Mouse (Mus musculus): ENCODE data around the gene Fgr. TPM values are rescaled to one million over a fixed set of nuclear protein-coding genes. Genes with fewer than 3 reads are reported as not detected.

The Fgr gene
- total RNA-seq, 2 experiments from 2014 or later, result 0.57 to 0.69 TPM

DNA sequence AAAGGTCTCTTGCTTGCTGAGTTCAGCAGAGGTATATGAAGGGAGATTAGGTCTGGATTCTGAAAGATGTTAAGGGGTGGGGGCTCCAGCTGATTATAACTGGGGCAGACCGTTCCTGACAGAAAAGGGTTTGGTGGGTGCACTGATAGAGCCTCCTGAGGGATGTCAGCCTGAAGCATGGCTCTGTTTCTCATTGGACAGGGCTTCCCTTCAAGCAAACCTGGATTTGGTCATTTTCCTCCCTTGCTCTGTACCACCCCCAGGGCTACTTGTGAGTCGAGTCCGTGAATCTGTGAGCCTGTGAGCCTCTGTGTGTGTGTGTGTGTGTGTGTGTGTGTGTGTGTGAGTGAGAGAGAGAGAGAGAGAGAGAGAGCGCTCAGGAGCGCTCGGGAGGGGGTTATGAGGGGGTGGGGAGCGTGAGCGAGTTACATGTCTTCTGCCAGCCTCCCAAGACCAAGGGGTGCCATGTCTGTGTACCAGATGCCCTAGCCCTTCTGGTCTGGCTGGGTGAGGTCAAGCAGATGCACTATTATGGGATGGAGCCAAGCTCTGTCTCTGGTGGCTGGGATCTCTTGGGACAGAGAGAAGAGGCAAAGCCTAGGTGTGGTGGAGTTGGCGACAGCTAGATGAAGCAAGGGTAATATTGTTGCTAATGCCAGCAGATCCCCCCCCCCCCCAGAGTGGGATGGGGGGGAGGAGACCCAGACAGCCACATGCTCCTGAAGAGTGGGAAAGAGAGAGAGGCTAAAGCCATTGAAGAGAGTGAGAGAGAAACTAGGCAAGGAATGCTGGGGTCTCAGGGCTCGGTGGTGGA is 41.2 kb downstream of the Fgr start:
- peak in 1 of 2 experiments; percentile 44 for DNase-seq

GRCm38 (mm10) chr4:133015710-133016651 is 42.1 kb downstream of the Fgr start:
- DNase-seq, result peak in 1 of 2 experiments; percentile 42

DNA sequence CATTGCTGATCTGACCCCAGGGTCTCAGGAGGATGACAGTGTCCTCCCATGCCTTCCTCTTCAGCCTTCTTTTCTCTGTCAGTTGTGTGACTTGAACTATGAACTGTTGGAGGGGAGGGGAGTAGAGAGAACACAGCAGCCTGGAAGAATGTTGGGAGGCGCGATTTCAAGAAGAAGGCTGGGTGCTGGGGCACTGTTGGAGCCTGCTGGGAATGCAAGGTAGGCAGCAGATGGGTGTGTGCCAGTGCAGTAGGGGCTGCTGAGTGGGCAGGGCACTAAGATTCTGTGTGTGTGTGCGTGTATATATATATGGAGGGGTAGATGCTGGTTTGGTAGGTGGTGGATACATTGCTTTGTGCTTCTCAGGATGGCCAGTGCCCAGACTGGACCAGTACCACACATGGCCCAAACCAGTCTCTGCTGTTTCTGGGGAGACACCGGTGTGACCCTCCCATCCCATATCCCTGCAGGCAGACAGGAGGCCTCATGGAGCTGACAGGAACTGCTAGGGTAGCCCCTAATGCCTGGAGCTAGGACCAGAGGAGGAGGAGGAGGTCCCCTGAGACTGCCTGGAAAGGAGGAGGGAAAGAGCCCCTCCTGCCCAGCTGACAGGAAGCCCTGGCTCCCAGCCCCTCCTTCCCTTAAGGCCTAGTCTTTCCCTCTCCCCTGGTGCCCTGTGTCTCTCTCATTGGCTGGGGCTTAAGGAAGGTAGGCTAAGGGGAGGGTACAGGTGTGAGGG is 43.0 kb downstream of the Fgr start:
- peak; percentile 55 to 76 for DNase-seq

GRCm38 (mm10) chr4:133017597-133018262 is 43.8 kb downstream of the Fgr start:
- no peak for DNase-seq

- DNase-seq, result peak in 1 of 2 experiments; percentile 29
Measured at GRCm38 (mm10) chr4:133018263-133018798, 44.4 kb downstream of the Fgr start.

DNA sequence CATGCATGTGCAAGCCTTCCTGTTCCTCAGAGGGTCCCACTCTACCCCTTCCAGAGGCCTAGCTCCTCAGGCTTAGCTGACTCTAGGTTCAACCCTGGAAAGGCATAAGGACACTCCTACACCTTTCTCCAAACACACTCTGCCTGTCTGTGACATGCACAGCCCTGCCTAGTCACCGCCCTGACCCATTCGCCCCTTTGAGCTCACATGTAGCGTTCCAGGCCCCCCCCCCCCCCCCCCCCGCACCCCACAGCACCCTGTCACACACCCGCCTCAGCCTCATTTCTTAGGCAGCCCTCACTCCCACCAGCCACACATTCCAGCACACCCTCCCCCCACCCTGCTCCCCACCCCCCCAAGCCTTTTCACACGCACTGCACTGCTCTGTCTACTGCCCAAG is 46.8 kb downstream of the Fgr start:
- no peak for DNase-seq

DNA sequence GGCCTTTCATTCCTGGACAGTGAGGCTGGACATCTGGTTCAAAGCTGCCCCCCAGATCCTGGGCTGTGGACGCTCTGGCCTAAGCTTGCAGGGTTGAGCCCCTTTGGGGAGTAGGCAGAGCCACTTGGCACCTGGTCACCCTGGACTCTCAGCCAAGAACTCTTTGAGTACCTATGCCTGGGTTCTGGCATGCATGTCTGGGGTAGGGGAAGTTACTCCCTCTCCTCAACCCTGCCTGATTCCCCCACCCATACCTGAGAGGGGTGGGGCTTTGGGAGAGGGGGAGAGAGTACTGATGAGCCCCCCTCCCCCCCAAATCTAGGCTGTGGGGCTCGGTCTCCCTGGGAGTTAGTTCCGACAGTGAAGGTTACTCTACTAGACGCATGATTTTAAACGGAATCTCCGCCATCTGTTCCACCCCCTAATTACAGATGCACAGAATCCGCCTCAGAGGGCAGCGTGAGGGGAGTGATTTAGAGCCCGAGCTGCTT is 47.3 kb downstream of the Fgr start:
- DNase-seq, result peak; percentile 53 to 54

GRCm38 (mm10) chr4:133022217-133022616 is 48.3 kb downstream of the Fgr start:
- no peak for DNase-seq

DNA sequence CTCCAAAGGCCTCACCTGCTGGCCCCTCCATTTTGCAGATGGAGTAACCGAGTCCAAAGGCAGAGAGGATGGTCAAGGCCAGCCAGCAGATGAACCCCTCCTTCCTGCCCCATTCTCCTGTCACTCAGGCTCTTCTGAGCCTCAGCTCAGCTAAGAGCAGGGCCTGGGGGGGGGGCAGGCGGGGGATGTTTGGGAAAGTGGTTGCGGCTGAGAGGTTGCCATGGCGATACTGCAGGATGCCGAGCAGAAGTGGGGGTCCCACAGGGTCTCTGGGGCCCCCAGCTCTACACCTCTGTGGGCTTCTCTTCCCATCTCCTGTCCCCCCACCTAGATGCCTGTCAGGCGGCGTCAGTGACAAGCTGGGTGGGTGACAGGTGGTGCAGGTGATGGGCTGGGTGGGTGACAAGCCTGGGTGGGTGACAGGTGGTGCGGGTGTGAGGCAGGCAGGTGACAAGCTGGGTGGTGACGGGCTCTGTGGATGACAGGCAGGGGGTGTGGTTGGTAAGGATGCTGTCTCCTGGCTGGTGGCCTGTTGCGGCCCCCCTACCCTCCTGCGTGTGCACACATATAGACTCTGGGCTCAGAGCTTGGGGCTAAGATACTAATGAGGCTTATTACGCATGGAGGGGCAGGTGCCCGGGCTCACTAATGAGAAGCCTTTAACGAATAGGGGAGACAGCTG is 49.2 kb downstream of the Fgr start:
- no peak for DNase-seq

- DNase-seq, result peak in 1 of 2 experiments; percentile 22
Measured at GRCm38 (mm10) chr4:133023636-133024035, 49.7 kb downstream of the Fgr start.

DNA sequence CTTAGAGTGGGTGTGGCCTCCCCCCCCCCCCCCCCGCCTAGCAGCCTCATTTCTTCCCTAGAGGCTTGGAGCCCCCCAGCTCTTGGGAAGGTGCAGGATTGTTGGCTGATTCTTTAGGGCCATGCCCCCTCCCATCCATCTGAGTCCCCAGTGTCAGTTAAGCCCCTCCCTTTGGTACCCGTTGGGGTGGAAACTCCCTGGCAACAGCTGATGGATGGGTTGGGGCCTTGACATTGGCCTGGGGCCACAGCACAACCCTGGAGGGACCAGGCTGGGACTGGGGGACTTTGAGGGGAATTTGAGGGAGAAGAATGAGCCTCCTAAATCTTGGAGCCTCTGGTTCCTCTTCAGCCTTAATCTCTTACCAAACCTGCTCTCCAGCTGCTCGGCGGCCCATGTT is 50.5 kb downstream of the Fgr start:
- peak in 1 of 2 experiments; percentile 22 for DNase-seq

DNA sequence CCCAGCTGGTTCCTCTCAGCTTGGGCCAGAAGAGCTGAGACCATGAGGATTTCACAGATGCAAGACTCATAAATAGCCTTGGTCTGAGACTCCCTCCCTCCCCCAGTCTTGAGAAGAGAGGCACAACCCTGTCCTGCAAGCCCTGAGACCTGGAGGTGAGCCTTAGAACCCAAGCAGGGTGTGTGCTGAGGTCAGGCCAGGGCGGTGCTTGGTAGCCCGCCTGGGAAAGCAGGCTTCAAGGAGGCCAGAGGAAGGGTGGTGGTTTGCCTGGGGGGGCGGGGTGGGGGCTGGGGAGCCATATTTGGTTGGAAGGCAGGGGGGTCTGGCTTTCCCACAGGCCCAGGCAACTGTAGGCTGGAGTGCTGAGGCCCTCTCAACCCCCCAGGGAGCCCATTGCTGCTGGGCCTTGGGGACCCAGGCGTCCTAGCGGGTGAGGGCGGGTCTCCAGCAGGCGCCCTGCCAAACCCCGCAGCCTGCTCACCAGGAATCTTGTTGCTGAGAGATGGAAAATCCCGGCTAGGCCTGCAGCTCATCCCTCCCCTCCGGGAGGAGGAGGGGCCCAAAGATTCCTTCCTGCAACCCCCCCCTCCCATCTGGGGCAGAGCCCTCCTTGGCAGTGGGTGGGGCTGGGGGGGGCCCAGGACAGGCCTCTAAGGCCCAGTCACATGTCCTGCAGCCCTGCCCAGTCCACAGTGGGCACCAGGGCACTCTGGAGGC is 51.2 kb downstream of the Fgr start:
- peak; percentile 71 to 84 for DNase-seq

DNA sequence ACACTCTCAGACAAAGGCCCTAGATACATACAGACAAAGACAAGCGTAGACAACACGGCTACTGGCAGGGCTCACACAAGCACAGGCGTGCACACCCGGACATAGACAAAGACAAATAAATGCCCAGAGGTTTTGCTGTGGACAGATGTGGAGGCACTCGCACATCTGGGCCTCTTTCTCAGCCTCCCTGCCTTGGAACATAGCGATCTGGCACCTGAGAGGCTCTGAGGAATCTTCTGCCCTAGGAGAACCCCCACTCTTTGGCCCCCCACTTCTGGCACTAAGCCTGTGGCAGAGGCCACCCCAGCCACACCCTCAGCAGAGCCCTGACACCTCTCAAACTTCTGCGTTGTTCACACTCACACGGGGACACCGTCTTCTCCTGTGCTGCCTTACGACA is 52.4 kb downstream of the Fgr start:
- no peak for DNase-seq

DNA sequence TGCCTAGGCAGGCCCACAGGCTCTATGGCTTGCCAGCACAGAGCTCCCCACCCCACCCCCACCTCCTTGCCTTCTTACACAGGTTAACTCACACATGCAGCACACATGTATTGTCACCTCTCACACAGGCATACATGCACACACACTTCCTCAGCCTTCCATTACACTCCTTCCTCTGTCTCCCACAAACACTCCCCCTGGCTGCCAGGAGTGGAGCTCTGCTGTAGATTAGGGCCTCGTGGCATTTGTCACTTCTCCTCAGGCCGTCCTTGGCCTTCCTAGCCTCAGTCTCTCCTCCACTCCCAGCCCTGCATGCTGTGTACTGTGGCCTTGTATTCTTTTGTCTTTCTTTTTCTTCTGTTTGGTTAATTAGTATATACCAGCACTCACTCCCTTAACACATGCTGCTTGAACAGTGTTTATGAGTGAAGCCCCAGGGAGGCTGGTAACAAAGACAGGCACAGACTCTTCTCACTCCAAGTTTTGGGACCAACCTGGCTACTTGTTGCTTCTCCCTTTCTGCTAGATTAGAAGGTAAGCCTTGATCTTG is 53.0 kb downstream of the Fgr start:
- DNase-seq, result no peak

GRCm38 (mm10) chr4:133027721-133028120 is 53.8 kb downstream of the Fgr start:
- DNase-seq, result no peak

GRCm38 (mm10) chr4:133028193-133028592 is 54.3 kb downstream of the Fgr start:
- DNase-seq, result no peak

- DNase-seq, result no peak
Measured at GRCm38 (mm10) chr4:133028875-133029274, 55.0 kb downstream of the Fgr start.

DNA sequence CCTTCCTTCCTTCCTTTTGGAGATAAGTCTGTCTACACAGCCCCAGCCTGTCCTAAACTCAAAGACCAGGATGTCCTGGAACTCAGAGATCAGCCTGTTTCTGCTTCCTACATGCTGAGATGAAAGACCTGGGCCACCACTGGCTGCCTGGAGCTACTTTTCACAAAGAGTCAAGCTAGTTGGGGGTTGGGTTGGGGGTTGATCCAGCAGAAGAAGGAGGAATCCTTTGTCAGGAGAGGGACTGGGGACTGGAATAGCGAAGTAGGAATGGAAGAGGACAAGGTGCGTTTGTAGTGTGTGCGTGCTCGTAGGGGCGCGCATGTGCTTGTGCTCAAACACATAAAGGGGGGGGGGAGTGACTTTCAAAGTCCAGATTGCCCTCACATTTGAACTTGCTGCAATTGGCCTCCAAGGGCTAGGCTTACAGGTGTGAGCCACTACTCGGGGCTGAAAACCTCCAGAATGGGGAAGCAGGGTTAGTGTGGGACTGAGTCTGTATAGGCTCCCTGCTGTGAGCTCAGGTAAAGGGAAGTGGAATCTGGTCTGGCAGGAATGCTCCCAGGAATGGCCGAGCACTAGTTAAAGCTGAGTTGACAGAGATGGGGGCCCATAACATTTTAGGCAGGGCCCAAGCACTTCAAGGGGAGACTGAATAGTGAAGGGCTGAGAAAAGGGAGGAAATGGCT is 58.7 kb downstream of the Fgr start:
- no peak for DNase-seq

- no peak for DNase-seq
Measured at GRCm38 (mm10) chr4:133034478-133034877, 60.6 kb downstream of the Fgr start.
